Mouse (Mus musculus) liver, adult 2 months (tissue): ENCODE data around the gene Bcl11b.

Source experiments
- CTCF ChIP-seq: fragments of 200-500 bp; IDR thresholded peaks from 2 replicates; pipeline ENCODE4 v1.5.1; 2011; ENCODE audit warnings: low read depth, low read length, control low read depth
- POLR2A ChIP-seq: fragments of 200-500 bp; IDR thresholded peaks from 2 replicates; pipeline ENCODE4 v1.6.1; 2011; ENCODE audit warnings: low read length, control low read depth; ENCODE audit not compliant: insufficient read depth; ENCODE audit errors: extremely low read depth

DNA sequence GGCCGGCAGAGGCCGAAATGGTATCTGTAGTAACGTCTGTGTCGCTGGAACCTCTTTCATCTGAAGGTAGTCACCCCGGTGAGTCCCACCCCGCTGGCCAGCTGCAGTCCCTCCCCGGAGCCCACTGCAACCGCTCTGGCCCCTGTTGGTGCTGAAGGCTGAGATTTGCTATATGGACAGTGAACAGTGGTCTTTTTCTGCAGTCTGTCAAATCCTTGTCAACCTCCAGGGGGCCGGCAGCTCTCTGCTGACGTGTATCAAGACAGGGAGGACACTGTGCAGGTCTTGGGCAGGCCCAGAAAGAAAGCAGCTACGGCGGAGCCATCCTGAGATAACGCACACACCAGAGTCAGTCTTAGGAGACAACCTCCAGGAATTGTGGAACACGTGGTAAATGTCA lies 43.0 kb downstream of the Bcl11b start:
- TF ChIP-seq POLR2A (no peak), CTCF (no peak)
